Mouse (Mus musculus) liver, embryonic 12.5 days (tissue): ENCODE results near the gene Bbs4. TPM values are rescaled to one million over a fixed set of nuclear protein-coding genes. Genes with fewer than 3 reads are reported as not detected.
"Not testable (repeated sequence)": the region's sequence is repeated elsewhere in the genome, so short reads cannot be mapped to it uniquely, and the experiment has no call there.

Experiments used
- ATAC-seq: fragments of 200-750 bp; cut with Nextera tagmentation; 2 replicates; pipeline ENCODE4 v1.8.0; 2017; ENCODE audit warnings: moderate number of reproducible peaks, mild to moderate bottlenecking, moderate library complexity
- H3K27ac ChIP-seq: fragments of 300-500 bp; sonication (generic); 2 replicates; pipeline ENCODE4 v1.5.1; 2016; ENCODE audit warnings: mild to moderate bottlenecking
- H3K27me3 ChIP-seq: fragments of 300-500 bp; sonication (generic); replicated peaks from 2 replicates; pipeline ENCODE4 v1.6.1; 2016; ENCODE audit warnings: mild to moderate bottlenecking, moderate library complexity
- H3K36me3 ChIP-seq: fragments of 300-500 bp; sonication (generic); 2 replicates; pipeline ENCODE4 v1.6.1; 2016; ENCODE audit warnings: mild to moderate bottlenecking, moderate library complexity
- H3K4me1 ChIP-seq: fragments of 300-500 bp; sonication (generic); 2 replicates; pipeline ENCODE4 v1.6.1; 2016
- H3K4me2 ChIP-seq: fragments of 300-500 bp; sonication (generic); 2 replicates; pipeline ENCODE4 v1.6.1; 2016; ENCODE audit warnings: mild to moderate bottlenecking, moderate library complexity
- H3K4me3 ChIP-seq: fragments of 300-500 bp; sonication (generic); 2 replicates; pipeline ENCODE4 v1.5.1; 2016; ENCODE audit warnings: mild to moderate bottlenecking, moderate library complexity
- H3K9ac ChIP-seq: fragments of 300-500 bp; sonication (generic); 2 replicates; pipeline ENCODE4 v1.6.1; 2016; ENCODE audit warnings: mild to moderate bottlenecking, moderate library complexity
- H3K9me3 ChIP-seq: fragments of 300-500 bp; sonication (generic); replicated peaks from 2 replicates; pipeline ENCODE4 v1.6.1; 2016; ENCODE audit warnings: mild to moderate bottlenecking, moderate library complexity
- WGBS: fragments of 180-500 bp; shearing (Covaris S2); methylation state at CpG from one replicate; pipeline ENCODE4 v1.1.7; 2016; ENCODE audit not compliant: insufficient replicate concordance; 5-methylcytosine and 5-hydroxymethylcytosine counted together
- polyA plus RNA-seq: library from polyadenylated mRNA; unstranded; fragments of >200 nt; fragmentation: Nextera tagmentation; extraction: Ambion mirVana; gene quantifications from 2 replicates; pipeline ENCODE4 v1.2.1, GENCODE M21; 2016

Gene Bbs4
- polyA plus RNA-seq: 2.8 and 3.3 TPM in 2 replicates

GRCm38 (mm10) chr9:59353253-59353639, at the start of gene Bbs4:
Gene Bbs4, minus strand, starts transcription at chr9:59353508.
- Histone ChIP-seq H3K9ac (peak within 1 kb of the TSS; percentile 78), H3K27me3 (0 out of 2 replicates have a peak, but pooled peaks cover 2% of the 10 kb centered on the region), H3K9me3 (no peaks in the 10 kb centered on the region), H3K4me3 (peak within 1 kb of the TSS; percentile 69), H3K27ac (peak within 1 kb of the TSS; percentile 75), H3K36me3 (no peaks in the 10 kb centered on the region), H3K4me2 (peak within 1 kb of the TSS; percentile 76), H3K4me1 (0 out of 2 replicates have a peak, but pooled peaks cover 7% of the 10 kb centered on the region)
- 1% methylated on average over 29 of the region's 32 CpGs for WGBS
- peak; percentile 99 for ATAC-seq

- Histone ChIP-seq H3K4me3 (no peak overlapping the region), H3K27me3 (no peaks in the 10 kb centered on the region), H3K4me2 (no peak overlapping the region), H3K4me1 (peaks cover 10% of the 10 kb centered on the region), H3K27ac (no peak overlapping the region), H3K9me3 (no peaks in the 10 kb centered on the region), H3K36me3 (peaks cover 36% of the 10 kb centered on the region), H3K9ac (no peak overlapping the region)
- WGBS: 72% methylated on average over 4 of the region's 4 CpGs
- ATAC-seq: no peak
These were observed 35.8 kb upstream of the Bbs4 start for GRCm38 (mm10) chr9:59389086-59389485.

GRCm38 (mm10) chr9:59388311-59388710, 35.0 kb upstream of the Bbs4 start:
- Histone ChIP-seq H3K9ac (no peak overlapping the region), H3K36me3 (peaks cover 29% of the 10 kb centered on the region), H3K9me3 (no peaks in the 10 kb centered on the region), H3K4me2 (no peak overlapping the region), H3K27me3 (no peaks in the 10 kb centered on the region), H3K4me3 (no peak overlapping the region), H3K4me1 (peaks cover 10% of the 10 kb centered on the region), H3K27ac (no peak overlapping the region)
- ATAC-seq: no peak
- 26% methylated on average over 1 of the region's 1 CpGs for WGBS

GRCm38 (mm10) chr9:59387461-59387860, 34.2 kb upstream of the Bbs4 start:
- ATAC-seq: no peak
- peaks cover 10% of the 10 kb centered on the region for H3K4me1 ChIP-seq
- H3K4me3 ChIP-seq: no peak overlapping the region
- H3K4me2 ChIP-seq: no peak overlapping the region
- no peaks in the 10 kb centered on the region for H3K9me3 ChIP-seq
- no peaks in the 10 kb centered on the region for H3K27me3 ChIP-seq
- WGBS: 37% methylated on average over 3 of the region's 3 CpGs
- H3K9ac ChIP-seq: no peak overlapping the region
- no peak overlapping the region for H3K27ac ChIP-seq
- H3K36me3 ChIP-seq: peaks cover 21% of the 10 kb centered on the region

- Histone ChIP-seq H3K27ac (no peak overlapping the region), H3K36me3 (no peaks in the 10 kb centered on the region), H3K4me1 (no peaks in the 10 kb centered on the region), H3K4me2 (no peak overlapping the region), H3K27me3 (no peaks in the 10 kb centered on the region), H3K9me3 (peaks cover 18% of the 10 kb centered on the region), H3K9ac (no peak overlapping the region), H3K4me3 (no peak overlapping the region)
- whole genome bisulfite sequencing: 81% methylated on average over 15 of the region's 15 CpGs
- no peak for ATAC-seq
These were observed 22.3 kb upstream of the Bbs4 start for GRCm38 (mm10) chr9:59375626-59376025.

- ATAC-seq: no peak
- H3K9me3 ChIP-seq: peaks cover 16% of the 10 kb centered on the region
- no peak overlapping the region for H3K4me2 ChIP-seq
- no peak overlapping the region for H3K9ac ChIP-seq
- WGBS: 74% methylated on average over 9 of the region's 9 CpGs
- no peaks in the 10 kb centered on the region for H3K4me1 ChIP-seq
- H3K4me3 ChIP-seq: no peak overlapping the region
- H3K36me3 ChIP-seq: no peaks in the 10 kb centered on the region
- no peak overlapping the region for H3K27ac ChIP-seq
- no peaks in the 10 kb centered on the region for H3K27me3 ChIP-seq
These were observed 16.3 kb upstream of the Bbs4 start for GRCm38 (mm10) chr9:59369646-59370045.

GRCm38 (mm10) chr9:59369220-59369619, 15.9 kb upstream of the Bbs4 start:
- H3K4me1 ChIP-seq: no peaks in the 10 kb centered on the region
- H3K9me3 ChIP-seq: peaks cover 14% of the 10 kb centered on the region; the same call in 1 of the 2 replicates
- ATAC-seq: no peak
- H3K4me3 ChIP-seq: no peak overlapping the region
- H3K27ac ChIP-seq: no peak overlapping the region
- no peaks in the 10 kb centered on the region for H3K36me3 ChIP-seq
- H3K9ac ChIP-seq: no peak overlapping the region
- no peak overlapping the region for H3K4me2 ChIP-seq
- no peaks in the 10 kb centered on the region for H3K27me3 ChIP-seq
- 46% methylated on average over 5 of the region's 5 CpGs for WGBS

GRCm38 (mm10) chr9:59360487-59360886, 7.2 kb upstream of the Bbs4 start:
- H3K9ac ChIP-seq, H3K27ac ChIP-seq, H3K9me3 ChIP-seq, H3K27me3 ChIP-seq, H3K4me1 ChIP-seq, ATAC-seq, H3K4me2 ChIP-seq, H3K36me3 ChIP-seq, H3K4me3 ChIP-seq: not testable (repeated sequence)
- 49% methylated on average over 2 of the region's 3 CpGs for WGBS

GRCm38 (mm10) chr9:59358041-59358440, 4.7 kb upstream of the Bbs4 start:
- H3K9me3 ChIP-seq, H3K9ac ChIP-seq, H3K4me1 ChIP-seq, H3K4me2 ChIP-seq, H3K36me3 ChIP-seq, H3K27ac ChIP-seq, H3K27me3 ChIP-seq, H3K4me3 ChIP-seq, ATAC-seq: not testable (repeated sequence)
- WGBS: 43% methylated on average over 1 of the region's 1 CpGs

- H3K9me3 ChIP-seq: no peaks in the 10 kb centered on the region
- 0 out of 2 replicates have a peak, but pooled peaks cover 7% of the 10 kb centered on the region for H3K4me1 ChIP-seq
- 0 out of 2 replicates have a peak, but pooled peaks cover 2% of the 10 kb centered on the region for H3K27me3 ChIP-seq
- H3K27ac ChIP-seq: peak overlapping the region; percentile 75
- H3K9ac ChIP-seq: peak overlapping the region; percentile 78
- WGBS: 16% methylated on average over 15 of the region's 15 CpGs
- H3K4me2 ChIP-seq: peak overlapping the region; percentile 76
- peak; percentile 17 for ATAC-seq
- H3K36me3 ChIP-seq: no peaks in the 10 kb centered on the region
- H3K4me3 ChIP-seq: peak overlapping the region; percentile 69
These were observed 589 bp downstream of the Bbs4 start for GRCm38 (mm10) chr9:59352586-59353252.

- H3K4me3 ChIP-seq: no peak overlapping the region
- H3K9ac ChIP-seq: no peak overlapping the region
- 37% methylated on average over 2 of the region's 2 CpGs for WGBS
These were observed 7.1 kb downstream of the Bbs4 start for GRCm38 (mm10) chr9:59346176-59346575.

GRCm38 (mm10) chr9:59340002-59340401, 13.3 kb downstream of the Bbs4 start:
- Histone ChIP-seq H3K4me1 (peaks cover 13% of the 10 kb centered on the region), H3K4me3 (no peak overlapping the region), H3K4me2 (no peak overlapping the region), H3K27me3 (no peaks in the 10 kb centered on the region), H3K36me3 (peaks cover 11% of the 10 kb centered on the region), H3K9ac (no peak overlapping the region), H3K9me3 (no peaks in the 10 kb centered on the region), H3K27ac (no peak overlapping the region)
- no peak for ATAC-seq
- 66% methylated on average over 9 of the region's 9 CpGs for WGBS

More at GRCm38 (mm10) chr9:59346176-59346575, 7.1 kb downstream of the Bbs4 start:
- Histone ChIP-seq H3K9me3 (no peaks in the 10 kb centered on the region), H3K27me3 (no peaks in the 10 kb centered on the region), H3K4me2 (no peak overlapping the region), H3K27ac (no peak overlapping the region), H3K36me3 (peaks cover 11% of the 10 kb centered on the region), H3K4me1 (peaks cover 10% of the 10 kb centered on the region)
- ATAC-seq: 0 out of 2 replicates have a peak, but pooled peaks have one; percentile 21
